Mouse (Mus musculus): ENCODE results near the gene Usp40. TPM values are rescaled to one million over a fixed set of nuclear protein-coding genes. Genes with fewer than 3 reads are reported as not detected.

Usp40 gene
- polyA plus RNA-seq, 1 experiment from 2014 or later, result 20.8 TPM

DNA sequence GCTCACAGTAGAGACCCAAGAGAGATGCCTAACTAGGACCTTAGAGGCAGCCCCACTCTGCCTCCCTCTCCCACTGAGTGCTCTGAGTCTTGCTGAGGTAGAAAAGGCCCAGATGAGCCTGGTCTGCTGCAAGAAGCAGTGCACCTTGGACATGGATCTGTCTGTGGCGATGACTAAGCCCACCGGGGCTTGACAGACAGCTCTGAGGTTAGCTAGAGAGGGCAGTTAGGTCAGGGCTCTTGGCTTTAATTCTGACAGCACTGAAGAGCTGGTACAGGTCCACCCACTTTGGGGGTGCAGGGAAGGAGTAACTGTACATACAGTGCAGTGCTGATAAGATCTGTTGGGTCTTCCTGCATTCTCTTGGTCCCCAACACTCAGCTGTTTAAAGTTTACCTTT, 72.8 kb downstream of the Usp40 start:
- H3K36me3 ChIP-seq (ENCODE audit: control insufficient read depth, insufficient read depth, low read length), result peaks cover 15% of the 10 kb centered on the region
- H3K27me3 ChIP-seq (ENCODE audit: control insufficient read depth, insufficient read depth, low read depth, low read length), result no peaks in the 10 kb centered on the region

DNA sequence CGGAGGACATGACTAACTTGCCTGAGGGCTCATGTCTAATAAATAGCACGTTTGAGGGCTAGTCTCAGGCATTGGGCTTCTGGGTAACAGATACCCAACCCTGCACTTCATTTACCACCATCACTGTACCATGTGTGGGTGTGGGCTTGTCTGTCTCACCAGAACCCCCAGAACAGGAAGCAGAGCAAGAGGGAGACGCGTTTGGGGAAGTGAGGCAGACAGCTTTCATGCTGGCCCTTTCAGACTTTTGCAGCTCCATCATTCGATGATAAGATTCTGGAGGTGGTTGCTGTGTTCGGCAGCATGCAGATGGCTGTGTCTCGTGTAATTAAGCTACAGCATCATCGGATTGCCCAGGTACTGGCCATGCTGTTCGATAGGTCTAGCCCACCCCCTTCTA, 73.3 kb downstream of the Usp40 start:
- Histone ChIP-seq H3K27me3 (ENCODE audit: control insufficient read depth, insufficient read depth, low read depth, low read length) (no peaks in the 10 kb centered on the region), H3K4me2 (ENCODE audit: low read length) (no peak overlapping the region), H3K4me1 (ENCODE audit: control insufficient read depth, insufficient read depth, low read length) (no peaks in the 10 kb centered on the region), H3K36me3 (ENCODE audit: control insufficient read depth, insufficient read depth, low read length) (peaks cover 13% of the 10 kb centered on the region), H3K9ac (ENCODE audit: low read depth, low read length) (no peak overlapping the region), H3K9me3 (replicated peaks; ENCODE audit: control insufficient read depth, low read length, poor library complexity, severe bottlenecking) (no peaks in the 10 kb centered on the region), H3K4me3 (ENCODE audit: low read depth, low read length) (no peak overlapping the region), H3K27ac (ENCODE audit: low read length) (no peak overlapping the region)
- 95% methylated on average over 9 of the region's 9 CpGs for WGBS
- ATAC-seq, result no peak

More for the DNA sequence above, 72.8 kb downstream of the Usp40 start:
- Histone ChIP-seq H3K9ac (ENCODE audit: low read depth, low read length) (no peak overlapping the region), H3K27ac (ENCODE audit: low read length) (no peak overlapping the region), H3K9me3 (replicated peaks; ENCODE audit: control insufficient read depth, low read length, poor library complexity, severe bottlenecking) (no peaks in the 10 kb centered on the region), H3K4me1 (ENCODE audit: control insufficient read depth, insufficient read depth, low read length) (no peaks in the 10 kb centered on the region), H3K4me3 (ENCODE audit: low read depth, low read length) (no peak overlapping the region), H3K4me2 (ENCODE audit: low read length) (no peak overlapping the region)
- 92% methylated on average over 2 of the region's 2 CpGs for WGBS
- no peak for ATAC-seq

DNA sequence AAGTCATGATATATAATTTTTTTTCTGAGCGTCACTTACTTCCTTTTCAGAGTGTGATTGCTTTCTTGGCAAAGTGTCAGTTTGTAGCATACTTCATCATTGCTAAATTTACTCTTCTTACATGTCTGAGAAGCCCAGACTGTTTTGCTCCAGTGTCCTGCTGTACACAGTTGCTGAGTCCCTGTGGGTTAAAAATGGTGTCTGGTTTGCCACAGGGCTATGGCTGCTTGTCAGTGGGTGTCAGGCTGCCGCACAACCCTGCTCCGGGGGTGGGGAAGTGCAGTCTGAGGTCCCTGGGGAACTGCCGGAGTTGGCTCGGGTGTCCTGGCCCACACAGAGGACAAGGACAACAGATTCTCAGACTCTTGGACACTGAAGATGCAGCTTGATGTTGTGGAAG, 75.3 kb downstream of the Usp40 start:
- H3K27me3 ChIP-seq (ENCODE audit: control insufficient read depth, insufficient read depth, low read depth, low read length), result no peaks in the 10 kb centered on the region
- peaks cover 3% of the 10 kb centered on the region; the same call in 1 of the 2 replicates for H3K4me1 ChIP-seq (ENCODE audit: control insufficient read depth, insufficient read depth, low read length)
- no peak overlapping the region for H3K27ac ChIP-seq (ENCODE audit: low read length)
- H3K4me2 ChIP-seq (ENCODE audit: low read length), result no peak overlapping the region
- peaks cover 13% of the 10 kb centered on the region for H3K36me3 ChIP-seq (ENCODE audit: control insufficient read depth, insufficient read depth, low read length)
- H3K9ac ChIP-seq (ENCODE audit: low read depth, low read length), result no peak overlapping the region
- H3K9me3 ChIP-seq (replicated peaks; ENCODE audit: control insufficient read depth, low read length, poor library complexity, severe bottlenecking), result no peaks in the 10 kb centered on the region
- no peak for ATAC-seq
- no peak overlapping the region for H3K4me3 ChIP-seq (ENCODE audit: low read depth, low read length)
- WGBS, result 76% methylated on average over 5 of the region's 5 CpGs

DNA sequence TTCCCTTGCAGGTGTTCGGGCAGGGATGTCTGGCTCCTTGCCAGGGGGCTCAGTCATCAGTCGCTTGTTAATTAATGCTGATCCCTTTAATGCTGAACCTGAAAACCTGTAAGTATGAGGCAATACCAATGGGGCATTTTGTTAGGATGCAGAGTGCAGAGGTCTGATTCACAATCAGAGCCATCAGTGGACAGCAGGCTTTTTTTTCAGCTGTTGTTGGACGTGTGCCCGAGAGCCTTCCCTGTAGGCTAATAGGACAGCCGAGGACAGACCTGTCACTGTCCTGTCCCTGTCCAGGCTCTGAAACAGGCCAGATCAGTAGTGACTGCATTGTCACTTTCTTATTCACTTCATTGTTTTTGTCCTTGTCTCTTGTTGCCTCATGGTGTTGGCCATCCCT, 78.6 kb downstream of the Usp40 start:
- Histone ChIP-seq H3K4me1 (ENCODE audit: control insufficient read depth, insufficient read depth, low read length) (peaks cover 3% of the 10 kb centered on the region; the same call in 1 of the 2 replicates), H3K36me3 (ENCODE audit: control insufficient read depth, insufficient read depth, low read length) (peaks cover 31% of the 10 kb centered on the region), H3K9me3 (replicated peaks; ENCODE audit: control insufficient read depth, low read length, poor library complexity, severe bottlenecking) (no peaks in the 10 kb centered on the region), H3K4me2 (ENCODE audit: low read length) (no peak overlapping the region), H3K27me3 (ENCODE audit: control insufficient read depth, insufficient read depth, low read depth, low read length) (no peaks in the 10 kb centered on the region), H3K4me3 (ENCODE audit: low read depth, low read length) (no peak overlapping the region), H3K27ac (ENCODE audit: low read length) (no peak overlapping the region), H3K9ac (ENCODE audit: low read depth, low read length) (no peak overlapping the region)
- WGBS, result 61% methylated on average over 5 of the region's 5 CpGs
- ATAC-seq, result no peak

DNA sequence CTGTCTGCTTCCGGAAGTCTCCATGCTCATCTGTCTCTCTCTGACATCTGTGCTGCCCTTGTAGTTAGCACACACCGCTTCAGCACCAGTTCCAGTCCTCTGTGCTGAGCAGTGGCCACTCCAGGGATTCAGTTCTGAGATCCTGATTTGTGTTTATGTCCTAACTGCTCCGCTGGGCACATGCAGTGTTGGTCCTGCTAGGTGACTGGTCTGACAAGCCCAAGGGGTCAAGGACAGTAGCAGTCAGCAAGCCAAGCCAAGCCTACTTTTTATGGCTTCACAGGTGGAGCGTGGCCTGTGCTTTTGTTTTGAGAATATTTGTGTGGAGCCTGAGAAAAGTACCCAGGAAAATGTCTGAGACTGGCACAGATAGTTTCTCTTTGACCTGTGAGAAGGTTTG, 83.5 kb downstream of the Usp40 start:
- 95% methylated on average over 4 of the region's 4 CpGs for WGBS
- H3K9me3 ChIP-seq (replicated peaks; ENCODE audit: control insufficient read depth, low read length, poor library complexity, severe bottlenecking), result no peaks in the 10 kb centered on the region
- no peak overlapping the region for H3K4me2 ChIP-seq (ENCODE audit: low read length)
- peaks cover 29% of the 10 kb centered on the region for H3K36me3 ChIP-seq (ENCODE audit: control insufficient read depth, insufficient read depth, low read length)
- no peak overlapping the region for H3K9ac ChIP-seq (ENCODE audit: low read depth, low read length)
- H3K27me3 ChIP-seq (ENCODE audit: control insufficient read depth, insufficient read depth, low read depth, low read length), result no peaks in the 10 kb centered on the region
- no peak for ATAC-seq
- H3K4me1 ChIP-seq (ENCODE audit: control insufficient read depth, insufficient read depth, low read length), result peaks cover 2% of the 10 kb centered on the region; the same call in 1 of the 2 replicates
- H3K4me3 ChIP-seq (ENCODE audit: low read depth, low read length), result no peak overlapping the region
- H3K27ac ChIP-seq (ENCODE audit: low read length), result no peak overlapping the region

DNA sequence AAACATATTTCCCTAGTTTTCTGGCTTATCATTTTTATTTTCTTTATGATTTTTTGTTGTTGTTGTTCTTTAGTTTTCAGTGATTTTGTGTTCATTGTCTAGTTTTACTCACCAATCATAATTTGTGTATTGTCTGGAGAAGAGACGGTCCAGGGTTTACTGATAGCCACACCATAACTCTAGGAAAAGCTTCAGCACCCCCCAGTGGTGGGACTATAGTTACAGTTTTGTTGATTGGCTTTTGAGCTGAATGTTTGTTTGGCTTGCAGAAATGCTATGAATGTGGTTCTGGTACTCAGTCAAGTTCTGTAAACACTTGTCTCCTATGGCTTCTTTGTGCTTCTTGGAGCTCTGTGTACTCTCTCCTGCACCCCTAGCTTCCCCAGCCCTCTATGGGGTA, 85.7 kb downstream of the Usp40 start:
- Histone ChIP-seq H3K36me3 (ENCODE audit: control insufficient read depth, insufficient read depth, low read length) (peaks cover 42% of the 10 kb centered on the region), H3K9me3 (replicated peaks; ENCODE audit: control insufficient read depth, low read length, poor library complexity, severe bottlenecking) (no peaks in the 10 kb centered on the region), H3K9ac (ENCODE audit: low read depth, low read length) (no peak overlapping the region), H3K4me2 (ENCODE audit: low read length) (no peak overlapping the region), H3K27ac (ENCODE audit: low read length) (no peak overlapping the region), H3K4me1 (ENCODE audit: control insufficient read depth, insufficient read depth, low read length) (no peaks in the 10 kb centered on the region), H3K4me3 (ENCODE audit: low read depth, low read length) (no peak overlapping the region), H3K27me3 (ENCODE audit: control insufficient read depth, insufficient read depth, low read depth, low read length) (no peaks in the 10 kb centered on the region)
- 65% methylated on average over 1 of the region's 1 CpGs for WGBS
- ATAC-seq, result no peak

DNA sequence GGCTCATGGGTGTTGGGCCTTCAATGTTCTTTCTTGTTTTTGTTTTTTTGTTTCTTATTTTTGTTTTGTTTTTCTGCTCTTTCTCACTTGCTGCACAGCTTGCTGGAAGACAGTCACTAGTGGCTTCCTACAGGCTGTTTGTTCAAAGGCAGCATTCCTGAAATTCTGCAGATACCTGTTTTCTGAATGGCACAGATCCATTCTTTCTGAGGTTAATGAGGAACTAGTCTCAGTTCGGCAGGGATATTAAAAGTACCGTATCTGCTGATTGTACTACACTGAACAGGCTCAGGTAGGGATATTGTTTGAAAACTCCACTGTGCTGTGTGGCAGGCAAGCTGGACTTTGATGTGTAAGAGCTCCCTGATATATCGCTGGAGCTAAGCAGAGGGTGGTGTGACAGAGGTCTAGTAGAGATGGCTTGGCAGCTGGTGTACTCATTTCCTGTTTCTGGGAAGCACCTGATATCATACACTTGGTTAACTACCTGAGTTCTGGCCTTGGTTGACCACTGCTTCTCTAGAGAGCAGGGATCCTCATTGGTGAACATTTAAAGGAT, 88.2 kb downstream of the Usp40 start:
- no peak overlapping the region for H3K4me3 ChIP-seq (ENCODE audit: low read depth, low read length)
- 88% methylated on average over 3 of the region's 3 CpGs for whole genome bisulfite sequencing
- no peaks in the 10 kb centered on the region for H3K27me3 ChIP-seq (ENCODE audit: control insufficient read depth, insufficient read depth, low read depth, low read length)
- peaks cover 23% of the 10 kb centered on the region for H3K36me3 ChIP-seq (ENCODE audit: control insufficient read depth, insufficient read depth, low read length)
- H3K27ac ChIP-seq (ENCODE audit: low read length), result no peak overlapping the region
- H3K4me1 ChIP-seq (ENCODE audit: control insufficient read depth, insufficient read depth, low read length), result no peaks in the 10 kb centered on the region
- ATAC-seq, result no peak
- H3K9ac ChIP-seq (ENCODE audit: low read depth, low read length), result no peak overlapping the region
- no peaks in the 10 kb centered on the region for H3K9me3 ChIP-seq (replicated peaks; ENCODE audit: control insufficient read depth, low read length, poor library complexity, severe bottlenecking)
- no peak overlapping the region for H3K4me2 ChIP-seq (ENCODE audit: low read length)

DNA sequence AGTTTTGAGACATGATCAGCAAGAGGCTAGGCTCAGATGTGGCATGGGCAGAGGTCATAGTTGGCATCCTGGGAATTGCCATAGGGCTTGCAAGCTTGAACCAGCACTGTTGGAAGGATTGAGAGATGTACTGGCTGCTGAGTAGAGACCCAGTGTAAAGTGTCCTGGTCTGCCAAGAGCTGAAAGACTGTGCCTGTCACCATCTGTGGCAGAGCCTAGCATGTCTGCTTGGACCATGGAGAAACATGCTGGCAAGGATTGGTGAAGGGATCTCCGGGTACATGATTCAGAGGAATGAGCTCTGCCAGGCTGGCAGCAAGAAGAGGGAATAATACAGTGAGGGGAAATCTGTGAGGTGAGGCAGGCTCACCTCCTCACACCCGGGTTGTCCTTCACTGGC, 90.3 kb downstream of the Usp40 start:
- Histone ChIP-seq H3K4me1 (ENCODE audit: control insufficient read depth, insufficient read depth, low read length) (no peaks in the 10 kb centered on the region), H3K27ac (ENCODE audit: low read length) (no peak overlapping the region), H3K36me3 (ENCODE audit: control insufficient read depth, insufficient read depth, low read length) (peaks cover 15% of the 10 kb centered on the region), H3K4me3 (ENCODE audit: low read depth, low read length) (no peak overlapping the region), H3K9me3 (replicated peaks; ENCODE audit: control insufficient read depth, low read length, poor library complexity, severe bottlenecking) (no peaks in the 10 kb centered on the region), H3K27me3 (ENCODE audit: control insufficient read depth, insufficient read depth, low read depth, low read length) (no peaks in the 10 kb centered on the region), H3K4me2 (ENCODE audit: low read length) (no peak overlapping the region), H3K9ac (ENCODE audit: low read depth, low read length) (no peak overlapping the region)
- ATAC-seq, result no peak
- WGBS, result 94% methylated on average over 2 of the region's 2 CpGs

DNA sequence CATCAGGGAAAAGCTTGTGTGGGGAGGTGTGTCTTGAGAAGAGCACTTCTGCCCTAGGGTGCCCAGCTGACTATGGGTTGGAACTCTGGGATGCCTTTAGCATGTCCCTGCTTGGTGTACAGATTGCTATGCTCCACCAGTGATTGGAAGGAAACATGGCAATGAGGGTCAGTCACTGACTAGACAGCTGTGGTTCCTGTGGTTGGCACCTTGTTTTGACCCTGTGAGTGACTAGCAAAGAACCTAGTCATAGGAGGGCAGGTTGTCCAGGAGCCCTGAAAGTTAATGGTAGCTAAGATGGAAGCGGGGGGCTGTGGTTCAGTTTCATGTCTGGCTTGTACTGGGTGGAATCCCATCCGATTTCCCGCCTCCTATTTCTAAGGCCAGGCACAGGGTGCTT, 91.0 kb downstream of the Usp40 start:
- ATAC-seq, result no peak
- H3K4me2 ChIP-seq (ENCODE audit: low read length), result no peak overlapping the region
- H3K27ac ChIP-seq (ENCODE audit: low read length), result no peak overlapping the region
- 95% methylated on average over 3 of the region's 3 CpGs for WGBS
- H3K4me1 ChIP-seq (ENCODE audit: control insufficient read depth, insufficient read depth, low read length), result no peaks in the 10 kb centered on the region
- peaks cover 15% of the 10 kb centered on the region for H3K36me3 ChIP-seq (ENCODE audit: control insufficient read depth, insufficient read depth, low read length)
- H3K4me3 ChIP-seq (ENCODE audit: low read depth, low read length), result no peak overlapping the region
- H3K9me3 ChIP-seq (replicated peaks; ENCODE audit: control insufficient read depth, low read length, poor library complexity, severe bottlenecking), result no peaks in the 10 kb centered on the region
- H3K27me3 ChIP-seq (ENCODE audit: control insufficient read depth, insufficient read depth, low read depth, low read length), result no peaks in the 10 kb centered on the region
- no peak overlapping the region for H3K9ac ChIP-seq (ENCODE audit: low read depth, low read length)
